Mouse (Mus musculus): Measurements from ENCODE around the gene Il1f9. TPM values are rescaled to one million over a fixed set of nuclear protein-coding genes. Genes with fewer than 3 reads are reported as not detected.
"Not testable (repeated sequence)": the region's sequence is repeated elsewhere in the genome, so short reads cannot be mapped to it uniquely, and the experiment has no call there.

Il1f9 gene
- 0.21 TPM in 1 of 2 replicates, not detected in the other for polyA plus RNA-seq (2015; fragmentation: Nextera tagmentation; extraction: Ambion mirVana)

DNA sequence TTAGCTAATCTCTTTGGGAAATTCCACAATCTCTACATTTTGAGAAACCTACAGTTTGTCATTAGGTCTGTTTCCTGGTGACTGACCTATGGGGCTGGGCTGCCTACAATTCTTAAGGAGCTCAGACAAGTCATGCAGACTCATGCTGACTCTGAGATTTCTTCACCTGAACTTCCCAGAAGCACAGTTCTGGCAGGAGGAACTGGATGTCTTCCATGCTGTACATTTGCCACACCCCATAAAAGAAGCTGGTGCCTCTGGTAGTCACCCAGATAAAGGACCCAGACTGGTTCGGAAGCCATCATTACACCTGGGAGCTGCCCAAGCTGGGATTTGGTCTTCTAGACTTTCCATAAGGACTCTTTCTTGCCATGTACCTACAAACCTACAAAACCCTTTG, at the start of gene Il1f9:
Gene Il1f9, plus strand, starts transcription at position 301 of the 400 bp plus-strand sequence.
- 87% methylated on average over 1 of the region's 1 CpGs for WGBS
- Histone ChIP-seq H3K4me3 (ENCODE audit: low read length) (no peak within 1 kb of the TSS), H3K4me2 (ENCODE audit: low read depth, low read length) (no peak within 1 kb of the TSS), H3K27me3 (ENCODE audit: control insufficient read depth, insufficient read depth, low read depth, low read length) (no peaks in the 10 kb centered on the region), H3K4me1 (replicated peaks; ENCODE audit: control insufficient read depth, insufficient read depth, low read length) (no peaks in the 10 kb centered on the region), H3K27ac (ENCODE audit: low read length) (no peak within 1 kb of the TSS), H3K9ac (ENCODE audit: low read length) (no peak within 1 kb of the TSS), H3K9me3 (ENCODE audit: control insufficient read depth, low read length) (no peaks in the 10 kb centered on the region), H3K36me3 (ENCODE audit: control insufficient read depth, insufficient read depth, low read length) (no peaks in the 10 kb centered on the region)
- ATAC-seq (ENCODE audit: low read depth), result no peak

DNA sequence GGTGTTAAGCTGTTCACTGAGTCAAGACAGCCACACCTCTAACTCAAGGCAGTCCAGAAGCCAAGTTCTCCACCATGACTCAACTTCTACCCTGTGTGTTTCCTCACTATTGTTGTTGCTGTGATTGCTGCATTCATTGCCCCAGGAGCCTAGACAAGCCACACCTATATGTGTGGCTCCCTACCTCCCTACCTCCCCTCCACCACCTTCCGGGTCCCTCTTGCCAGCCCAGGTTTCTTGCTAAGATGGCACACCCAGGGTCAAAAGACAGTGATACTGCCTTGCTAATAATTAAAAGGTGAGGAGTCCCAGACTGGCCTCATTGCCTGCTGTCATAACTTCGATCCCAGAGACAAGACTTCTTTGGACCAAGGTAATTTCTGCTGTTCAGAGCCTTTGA, 33.4 kb upstream of the Il1f9 start, which contains the start of gene Il1f8:
Gene Il1f8, plus strand, starts transcription at position 301 of the 400 bp plus-strand sequence.
- Histone ChIP-seq H3K4me1 (replicated peaks; ENCODE audit: control insufficient read depth, insufficient read depth, low read length) (no peaks in the 10 kb centered on the region), H3K9me3 (ENCODE audit: control insufficient read depth, low read length) (no peaks in the 10 kb centered on the region), H3K4me2 (ENCODE audit: low read depth, low read length) (no peak within 1 kb of the TSS), H3K27me3 (ENCODE audit: control insufficient read depth, insufficient read depth, low read depth, low read length) (no peaks in the 10 kb centered on the region), H3K4me3 (ENCODE audit: low read length) (no peak within 1 kb of the TSS), H3K36me3 (ENCODE audit: control insufficient read depth, insufficient read depth, low read length) (no peaks in the 10 kb centered on the region), H3K9ac (ENCODE audit: low read length) (no peak within 1 kb of the TSS), H3K27ac (ENCODE audit: low read length) (no peak within 1 kb of the TSS)
- 66% methylated on average over 2 of the region's 2 CpGs for WGBS
- no peak for ATAC-seq (ENCODE audit: low read depth)

DNA sequence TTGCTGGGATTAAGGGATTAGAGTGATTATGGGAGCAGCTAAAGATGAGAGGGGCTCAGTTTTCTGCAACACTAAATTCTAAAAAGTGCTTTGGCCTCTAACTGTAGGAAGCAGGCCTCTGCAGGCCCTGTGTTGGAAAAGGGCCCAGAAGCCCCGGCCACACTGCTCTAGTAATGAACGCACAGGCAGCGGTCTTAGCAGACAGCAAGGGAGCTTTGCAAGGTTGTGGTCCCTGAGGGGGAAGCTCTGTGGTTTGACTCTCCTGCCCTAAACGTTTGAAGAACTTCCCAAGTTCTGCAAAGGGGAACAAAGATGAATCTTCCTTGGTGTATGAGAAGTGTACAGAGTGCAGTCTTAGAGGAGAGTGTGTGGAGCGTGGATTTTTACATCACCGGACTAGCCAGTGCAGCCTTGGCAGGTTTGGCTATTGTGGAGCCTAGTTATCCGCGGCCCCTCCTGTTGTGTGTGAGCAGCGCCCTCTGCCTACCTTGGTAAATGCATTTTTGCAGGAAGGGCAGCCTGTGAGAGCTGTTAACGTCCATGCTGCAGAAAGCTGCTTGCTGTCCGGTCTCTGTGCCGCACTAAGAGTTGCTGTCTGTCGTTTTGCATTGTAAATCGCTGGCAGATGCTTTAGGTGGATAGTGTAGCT, 4.5 kb upstream of the Il1f9 start:
- not testable (repeated sequence) for H3K4me3 ChIP-seq (ENCODE audit: low read length); H3K4me1 ChIP-seq (replicated peaks; ENCODE audit: control insufficient read depth, insufficient read depth, low read length); H3K27me3 ChIP-seq (ENCODE audit: control insufficient read depth, insufficient read depth, low read depth, low read length); H3K27ac ChIP-seq (ENCODE audit: low read length); ATAC-seq (ENCODE audit: low read depth); H3K36me3 ChIP-seq (ENCODE audit: control insufficient read depth, insufficient read depth, low read length); H3K9me3 ChIP-seq (ENCODE audit: control insufficient read depth, low read length); H3K9ac ChIP-seq (ENCODE audit: low read length)
- peak overlapping the region; percentile 8; the same call in 1 of the 2 replicates for H3K4me2 ChIP-seq (ENCODE audit: low read depth, low read length)
- 19% methylated on average over 14 of the region's 14 CpGs for WGBS

DNA sequence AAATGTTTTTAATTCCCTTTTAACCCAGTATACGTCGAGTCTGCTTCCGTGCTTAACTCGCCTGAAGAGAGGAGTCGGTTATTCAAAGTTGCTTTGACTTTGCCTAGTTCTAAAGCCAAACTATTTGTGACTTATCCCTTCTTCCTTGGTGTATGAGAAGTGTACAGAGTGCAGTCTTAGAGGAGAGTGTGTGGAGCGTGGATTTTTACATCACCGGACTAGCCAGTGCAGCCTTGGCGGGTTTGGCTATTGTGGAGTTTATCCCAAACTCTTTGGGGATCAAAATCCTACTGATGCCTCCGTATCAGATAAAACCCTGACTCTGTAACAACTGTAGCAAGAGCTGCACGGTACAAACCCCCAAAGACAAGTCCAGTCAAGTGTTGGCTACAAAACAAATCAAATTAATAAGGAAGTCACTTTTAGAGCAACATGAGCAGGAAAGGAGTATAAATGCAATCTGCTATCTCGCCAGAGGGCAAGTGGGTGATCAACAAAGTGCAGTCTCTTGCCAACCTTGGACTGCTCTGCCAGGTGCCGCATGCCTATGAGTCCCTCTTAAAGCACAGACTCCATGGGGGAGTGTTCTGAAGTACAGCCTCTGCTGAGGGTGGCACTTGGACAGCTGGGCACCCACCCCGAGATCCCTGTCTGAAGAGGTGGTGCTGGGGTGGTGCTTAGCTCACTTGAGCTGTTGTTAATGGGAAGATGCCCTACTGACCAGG, 3.7 kb upstream of the Il1f9 start:
- not testable (repeated sequence) for H3K4me3 ChIP-seq (ENCODE audit: low read length); H3K4me1 ChIP-seq (replicated peaks; ENCODE audit: control insufficient read depth, insufficient read depth, low read length); H3K27me3 ChIP-seq (ENCODE audit: control insufficient read depth, insufficient read depth, low read depth, low read length); H3K9ac ChIP-seq (ENCODE audit: low read length); H3K27ac ChIP-seq (ENCODE audit: low read length); ATAC-seq (ENCODE audit: low read depth); H3K36me3 ChIP-seq (ENCODE audit: control insufficient read depth, insufficient read depth, low read length); H3K9me3 ChIP-seq (ENCODE audit: control insufficient read depth, low read length)
- WGBS, result 55% methylated on average over 13 of the region's 13 CpGs
- H3K4me2 ChIP-seq (ENCODE audit: low read depth, low read length), result peak overlapping the region; percentile 8; the same call in 1 of the 2 replicates

DNA sequence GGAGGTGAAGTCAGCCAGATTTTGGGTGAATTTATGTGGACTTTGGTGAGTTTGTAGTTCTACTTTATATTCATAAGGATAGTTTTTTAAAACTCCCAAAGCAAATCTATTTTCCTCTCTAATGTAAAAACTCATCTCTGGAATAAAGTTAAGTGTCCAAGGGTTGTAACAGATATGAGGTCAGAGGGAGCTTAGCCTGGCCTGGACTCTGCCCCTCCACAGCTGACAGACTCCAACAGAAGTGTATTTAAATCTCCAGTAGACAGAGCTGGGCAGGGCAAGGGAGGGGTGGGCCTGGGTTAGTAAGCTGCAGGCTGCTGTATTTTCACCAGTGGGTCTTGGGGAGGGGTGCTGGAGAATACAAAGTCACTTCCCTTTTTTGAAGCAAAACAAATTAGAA, 2.2 kb upstream of the Il1f9 start:
- not testable (repeated sequence) for H3K9me3 ChIP-seq (ENCODE audit: control insufficient read depth, low read length); H3K36me3 ChIP-seq (ENCODE audit: control insufficient read depth, insufficient read depth, low read length); H3K27ac ChIP-seq (ENCODE audit: low read length); H3K4me1 ChIP-seq (replicated peaks; ENCODE audit: control insufficient read depth, insufficient read depth, low read length); H3K4me2 ChIP-seq (ENCODE audit: low read depth, low read length); ATAC-seq (ENCODE audit: low read depth); H3K27me3 ChIP-seq (ENCODE audit: control insufficient read depth, insufficient read depth, low read depth, low read length); H3K9ac ChIP-seq (ENCODE audit: low read length); H3K4me3 ChIP-seq (ENCODE audit: low read length)

DNA sequence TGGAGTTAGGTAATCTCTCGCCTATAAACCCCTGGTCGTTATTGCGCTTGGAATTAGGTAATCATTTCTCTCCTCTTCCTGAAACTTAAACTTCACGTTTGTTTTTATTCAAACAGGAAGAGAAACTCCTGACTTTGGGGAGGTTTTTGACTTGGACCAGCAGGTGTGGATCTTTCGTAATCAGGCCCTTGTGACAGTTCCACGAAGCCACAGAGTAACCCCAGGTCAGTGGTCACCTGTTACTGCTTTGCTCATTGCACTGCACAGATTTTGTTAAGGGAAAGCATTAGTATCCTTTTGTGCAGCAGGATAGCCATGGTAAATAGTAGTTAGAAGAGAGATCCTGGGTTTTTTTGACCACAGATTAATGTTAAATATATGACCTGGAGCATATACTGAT, 1.3 kb downstream of the Il1f9 start:
- Histone ChIP-seq H3K9ac (ENCODE audit: low read length) (no peak overlapping the region), H3K27me3 (ENCODE audit: control insufficient read depth, insufficient read depth, low read depth, low read length) (no peaks in the 10 kb centered on the region), H3K9me3 (ENCODE audit: control insufficient read depth, low read length) (no peaks in the 10 kb centered on the region), H3K4me3 (ENCODE audit: low read length) (no peak overlapping the region), H3K4me2 (ENCODE audit: low read depth, low read length) (no peak overlapping the region), H3K4me1 (replicated peaks; ENCODE audit: control insufficient read depth, insufficient read depth, low read length) (no peaks in the 10 kb centered on the region), H3K27ac (ENCODE audit: low read length) (no peak overlapping the region), H3K36me3 (ENCODE audit: control insufficient read depth, insufficient read depth, low read length) (no peaks in the 10 kb centered on the region)
- 69% methylated on average over 6 of the region's 6 CpGs for WGBS
- no peak for ATAC-seq (ENCODE audit: low read depth)

DNA sequence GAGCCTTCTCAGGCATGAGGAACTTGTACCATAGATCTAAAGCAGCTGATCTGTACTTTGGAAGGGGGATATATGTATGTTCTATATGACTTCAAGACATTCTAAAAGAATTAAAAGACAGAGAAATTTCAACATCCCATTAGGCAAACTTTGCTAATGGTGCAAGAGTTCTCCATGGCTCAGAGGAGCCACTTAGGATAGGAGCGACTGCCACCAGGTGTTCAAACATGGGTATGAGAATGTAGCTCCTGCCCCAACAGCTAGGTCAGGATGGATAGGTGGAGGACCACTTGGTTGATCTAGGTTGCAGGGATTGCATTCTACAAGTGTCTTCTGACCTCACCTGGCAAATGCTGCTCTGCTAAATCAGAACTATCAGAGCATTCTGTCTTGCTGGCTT, 1.9 kb downstream of the Il1f9 start:
- Histone ChIP-seq H3K4me2 (ENCODE audit: low read depth, low read length) (no peak overlapping the region), H3K9me3 (ENCODE audit: control insufficient read depth, low read length) (no peaks in the 10 kb centered on the region), H3K27ac (ENCODE audit: low read length) (no peak overlapping the region), H3K27me3 (ENCODE audit: control insufficient read depth, insufficient read depth, low read depth, low read length) (no peaks in the 10 kb centered on the region), H3K9ac (ENCODE audit: low read length) (no peak overlapping the region), H3K4me3 (ENCODE audit: low read length) (no peak overlapping the region), H3K4me1 (replicated peaks; ENCODE audit: control insufficient read depth, insufficient read depth, low read length) (no peaks in the 10 kb centered on the region), H3K36me3 (ENCODE audit: control insufficient read depth, insufficient read depth, low read length) (no peaks in the 10 kb centered on the region)
- WGBS, result 58% methylated on average over 1 of the region's 1 CpGs
- ATAC-seq (ENCODE audit: low read depth), result no peak

DNA sequence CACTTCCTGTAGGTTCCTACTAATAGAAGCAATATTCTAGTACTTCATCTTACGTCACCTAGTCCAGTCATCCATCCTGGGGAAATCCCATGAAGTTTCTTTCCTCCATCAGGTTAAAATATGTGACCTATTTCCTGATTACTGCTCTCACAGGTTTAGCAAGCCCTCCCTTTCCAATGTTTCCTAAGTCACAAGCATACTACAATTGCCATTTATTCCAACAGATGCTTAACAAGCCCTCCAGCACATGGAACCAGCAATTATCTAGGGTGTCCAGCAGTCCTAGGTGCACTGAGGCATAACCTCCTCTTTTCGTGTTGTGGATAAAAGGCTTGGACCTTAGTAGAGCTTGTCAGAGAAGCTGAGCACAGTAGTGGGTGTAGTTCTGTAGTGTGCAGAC, 28.8 kb downstream of the Il1f9 start, which contains the start of gene Il1f6:
Gene Il1f6, plus strand, starts transcription at position 301 of the 400 bp plus-strand sequence.
- no peak for ATAC-seq (ENCODE audit: low read depth)
- Histone ChIP-seq H3K36me3 (ENCODE audit: control insufficient read depth, insufficient read depth, low read length) (no peaks in the 10 kb centered on the region), H3K4me2 (ENCODE audit: low read depth, low read length) (no peak within 1 kb of the TSS), H3K4me1 (replicated peaks; ENCODE audit: control insufficient read depth, insufficient read depth, low read length) (no peaks in the 10 kb centered on the region), H3K27me3 (ENCODE audit: control insufficient read depth, insufficient read depth, low read depth, low read length) (no peaks in the 10 kb centered on the region), H3K27ac (ENCODE audit: low read length) (no peak within 1 kb of the TSS), H3K9ac (ENCODE audit: low read length) (no peak within 1 kb of the TSS), H3K4me3 (ENCODE audit: low read length) (no peak within 1 kb of the TSS), H3K9me3 (ENCODE audit: control insufficient read depth, low read length) (no peaks in the 10 kb centered on the region)
- 75% methylated on average over 2 of the region's 2 CpGs for WGBS

DNA sequence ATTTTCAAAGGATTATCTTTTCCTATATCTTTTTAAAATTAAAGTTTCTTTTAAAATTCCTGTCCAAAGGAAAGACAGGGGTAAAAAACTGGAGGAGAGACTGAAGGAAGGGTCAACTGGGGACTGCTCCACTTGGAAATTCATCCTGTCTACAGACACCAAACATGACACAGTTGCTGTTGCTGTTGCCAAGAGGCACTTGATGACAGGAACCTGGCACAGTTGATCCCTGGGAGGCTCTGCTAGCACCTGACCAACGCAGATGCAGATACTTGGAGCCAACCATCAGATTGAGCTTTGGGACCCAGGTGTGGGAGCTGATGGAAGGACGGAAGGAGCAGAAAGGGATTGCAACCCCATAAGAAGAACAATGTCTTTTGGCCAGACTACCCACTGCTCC, 40.9 kb downstream of the Il1f9 start:
- no peak overlapping the region for H3K27ac ChIP-seq (ENCODE audit: low read length)
- H3K27me3 ChIP-seq (ENCODE audit: control insufficient read depth, insufficient read depth, low read depth, low read length), result no peaks in the 10 kb centered on the region
- no peak for ATAC-seq (ENCODE audit: low read depth)
- H3K36me3 ChIP-seq (ENCODE audit: control insufficient read depth, insufficient read depth, low read length), result no peaks in the 10 kb centered on the region
- no peaks in the 10 kb centered on the region for H3K9me3 ChIP-seq (ENCODE audit: control insufficient read depth, low read length)
- 68% methylated on average over 2 of the region's 2 CpGs for WGBS
- H3K9ac ChIP-seq (ENCODE audit: low read length), result no peak overlapping the region
- H3K4me3 ChIP-seq (ENCODE audit: low read length), result no peak overlapping the region
- H3K4me2 ChIP-seq (ENCODE audit: low read depth, low read length), result no peak overlapping the region
- no peaks in the 10 kb centered on the region for H3K4me1 ChIP-seq (replicated peaks; ENCODE audit: control insufficient read depth, insufficient read depth, low read length)

Data from lung, embryonic 16.5 days (tissue).